Mouse (Mus musculus): ENCODE measurements around the gene Vasp.

DNA sequence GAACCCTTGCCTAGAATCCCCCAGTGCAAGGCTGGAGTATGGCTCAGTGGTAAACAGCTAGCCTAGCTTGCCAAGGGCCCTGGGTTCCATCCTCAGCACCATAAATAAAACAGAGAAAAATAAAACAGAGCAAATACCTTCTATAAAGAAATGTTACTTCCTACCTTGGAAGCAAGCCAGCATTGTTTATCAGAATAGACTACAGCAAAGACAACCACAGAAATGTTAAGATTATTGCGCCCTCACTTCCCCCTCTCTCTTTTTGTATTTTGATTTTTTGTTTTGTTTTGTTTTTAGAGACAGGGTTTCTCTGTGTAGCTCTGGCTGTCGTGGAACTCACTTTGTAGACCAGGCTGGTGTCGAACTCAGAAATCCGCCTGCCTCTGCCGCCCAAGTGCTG, 26.2 kb upstream of the Vasp start:
- TF ChIP-seq CHD2 (IDR thresholded peaks at IDR 0.05; ENCODE audit: low read depth, low read length) (no peak), HCFC1 (IDR thresholded peaks at IDR 0.05; ENCODE audit: borderline replicate concordance, insufficient read depth, low read length) (no peak), MAFK (IDR thresholded peaks at IDR 0.05; ENCODE audit: insufficient read depth, low read depth, low read length) (no peak)

Measured in ES-E14 (cell line).